Mouse (Mus musculus) heart, postnatal 0 days (tissue): ENCODE measurements at regions not wholly inside any gene's neighbourhood (a gene's known extent, or its start where the extent isn't known, plus 50 kb on each side); places are given as distances from the start of the nearest gene placed in this dataset.

ENCODE experiments used
- ATAC-seq: fragments of 200-750 bp; cut with Nextera tagmentation; 2 replicates; pipeline ENCODE4 v1.8.0; 2017; ENCODE audit warnings: low read depth, moderate number of reproducible peaks, moderate library complexity; ENCODE audit not compliant: insufficient read depth
- DNase-seq: peaks from one replicate; pipeline ENCODE4 v3.0.0-alpha.2; 2016; ENCODE audit warnings: low spot score
- H3K27ac ChIP-seq: fragments of 300-500 bp; sonication (generic); 2 replicates; pipeline ENCODE4 v1.5.1; 2014; ENCODE audit warnings: low read depth, mild to moderate bottlenecking
- H3K27me3 ChIP-seq: fragments of 300-500 bp; sonication (generic); 2 replicates; pipeline ENCODE4 v1.6.1; 2014; ENCODE audit warnings: low read length, mixed read lengths; ENCODE audit not compliant: control insufficient read depth, insufficient read depth
- H3K36me3 ChIP-seq: fragments of 300-500 bp; sonication (generic); replicated peaks from 2 replicates; pipeline ENCODE4 v1.6.1; 2014; ENCODE audit warnings: low read length, mixed read lengths; ENCODE audit not compliant: control insufficient read depth, insufficient read depth
- H3K4me1 ChIP-seq: fragments of 300-500 bp; sonication (generic); 2 replicates; pipeline ENCODE4 v1.6.1; 2014; ENCODE audit warnings: antibody characterized with exemption; ENCODE audit not compliant: control insufficient read depth, insufficient read depth
- H3K4me2 ChIP-seq: fragments of 300-500 bp; sonication (generic); 2 replicates; pipeline ENCODE4 v1.6.1; 2014; ENCODE audit warnings: low read depth, mild to moderate bottlenecking, low read length, moderate library complexity
- H3K4me3 ChIP-seq: fragments of 300-500 bp; sonication (generic); 2 replicates; pipeline ENCODE4 v1.5.1; 2014; ENCODE audit warnings: low read depth, low read length
- H3K9ac ChIP-seq: fragments of 300-500 bp; sonication (generic); replicated peaks from 2 replicates; pipeline ENCODE4 v1.6.1; 2014; ENCODE audit warnings: low read depth, low read length, mixed read lengths
- H3K9me3 ChIP-seq: fragments of 300-500 bp; sonication (generic); replicated peaks from 2 replicates; pipeline ENCODE4 v1.6.1; 2016; ENCODE audit warnings: low read length; ENCODE audit not compliant: control insufficient read depth
- CTCF ChIP-seq: IDR thresholded peaks from 2 replicates; pipeline ENCODE4 v1.5.1; 2016; ENCODE audit warnings: antibody characterized with exemption, control low read depth, low read depth
- EP300 ChIP-seq: IDR thresholded peaks from 2 replicates; pipeline ENCODE4 v1.6.1; 2016; ENCODE audit warnings: antibody characterized with exemption, low read depth
- WGBS: fragments of 180-500 bp; shearing (Covaris S2); extraction: QIAGEN DNeasy Blood & Tissue Kit; methylation state at CpG from one replicate; pipeline ENCODE4 v1.1.7; 2014; 5-methylcytosine and 5-hydroxymethylcytosine counted together

DNA sequence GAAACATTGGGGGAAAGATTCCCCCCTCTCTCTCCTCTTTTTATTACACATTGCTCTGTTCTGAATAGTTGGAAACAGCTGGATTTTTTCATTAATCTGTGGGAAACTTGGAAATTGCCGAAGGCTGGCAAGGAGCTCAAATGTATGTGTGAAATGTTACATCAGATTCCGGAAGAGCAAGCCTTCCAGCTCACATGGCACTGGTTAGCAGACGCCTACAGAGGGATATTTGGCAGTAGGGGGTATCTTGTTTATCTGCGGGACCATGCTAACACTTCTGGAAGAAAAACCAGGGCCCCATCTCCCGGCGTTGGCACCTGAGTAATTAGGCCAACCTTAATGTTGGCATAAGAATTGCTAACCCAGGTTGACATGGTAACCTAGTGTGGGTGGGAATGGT lies 183.0 kb downstream of the Enc1 start:
- H3K27ac ChIP-seq, result no peak overlapping the region
- H3K4me3 ChIP-seq, result no peak overlapping the region
- H3K4me2 ChIP-seq, result no peak overlapping the region
- H3K9me3 ChIP-seq, result no peaks in the 10 kb centered on the region
- no peaks in the 10 kb centered on the region for H3K4me1 ChIP-seq
- H3K27me3 ChIP-seq, result peaks cover 22% of the 10 kb centered on the region; the same call in 1 of the 2 replicates
- DNase-seq (no peak), ATAC-seq (no peak)
- no peak overlapping the region for H3K9ac ChIP-seq
- no peaks in the 10 kb centered on the region for H3K36me3 ChIP-seq
- 62% methylated on average over 6 of the region's 6 CpGs for WGBS
- TF ChIP-seq EP300 (no peak), CTCF (no peak)

DNA sequence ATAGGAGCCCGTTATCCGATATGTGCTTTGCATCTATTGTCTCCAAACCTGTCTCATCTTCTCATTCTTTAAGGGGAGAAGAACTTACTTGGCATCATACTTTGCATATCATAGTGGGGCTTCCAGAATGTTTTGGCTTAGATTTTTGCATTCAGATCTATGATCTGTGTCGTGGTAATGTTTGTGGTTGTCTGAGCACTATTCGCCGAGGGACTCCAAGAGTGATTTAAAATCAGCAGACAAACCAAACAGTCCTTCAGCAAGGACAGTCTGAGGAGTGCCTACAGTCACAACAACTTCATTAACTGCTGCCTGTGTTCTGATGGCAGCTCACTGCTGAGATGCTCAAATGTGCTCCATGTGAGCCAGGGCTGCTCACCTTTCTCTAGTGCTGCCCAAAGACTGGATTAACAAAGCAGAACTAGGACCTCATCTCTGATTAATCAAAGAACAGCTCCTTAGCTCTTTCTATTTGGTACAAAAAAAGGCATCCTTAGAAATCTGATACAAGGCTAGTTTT lies 182.5 kb downstream of the Enc1 start:
- TF ChIP-seq CTCF (no peak), EP300 (no peak)
- WGBS, result 80% methylated on average over 5 of the region's 5 CpGs

DNA sequence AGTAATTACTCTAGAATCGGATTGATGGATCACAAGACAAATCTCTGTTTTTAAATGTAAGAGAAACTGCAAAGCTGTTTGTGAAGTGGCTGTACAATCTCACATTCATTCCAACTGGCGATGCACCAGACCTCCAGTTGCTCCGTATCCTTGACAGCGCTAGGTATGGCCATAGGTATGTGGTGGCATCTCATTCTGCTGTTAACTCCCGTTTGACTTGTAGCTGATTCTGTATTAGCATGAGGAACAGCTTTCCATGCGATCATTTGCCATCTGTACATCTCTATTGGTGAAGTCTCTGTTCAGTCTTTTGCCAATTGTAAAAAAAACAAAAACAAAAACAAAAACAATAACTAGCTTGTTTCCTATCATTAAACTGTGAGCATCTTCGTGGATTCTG lies 182.0 kb downstream of the Enc1 start:
- no peak overlapping the region for H3K9ac ChIP-seq
- TF ChIP-seq EP300 (no peak), CTCF (no peak)
- H3K4me2 ChIP-seq, result no peak overlapping the region
- 78% methylated on average over 7 of the region's 7 CpGs for WGBS
- DNase-seq (no peak), ATAC-seq (no peak)
- no peaks in the 10 kb centered on the region for H3K9me3 ChIP-seq
- H3K4me3 ChIP-seq, result no peak overlapping the region
- no peak overlapping the region for H3K27ac ChIP-seq
- H3K27me3 ChIP-seq, result peaks cover 22% of the 10 kb centered on the region; the same call in 1 of the 2 replicates
- no peaks in the 10 kb centered on the region for H3K4me1 ChIP-seq
- no peaks in the 10 kb centered on the region for H3K36me3 ChIP-seq

More for the DNA sequence above, 182.5 kb downstream of the Enc1 start:
- DNase-seq (no peak), ATAC-seq (no peak)
- Histone ChIP-seq H3K4me1 (no peaks in the 10 kb centered on the region), H3K36me3 (no peaks in the 10 kb centered on the region), H3K27me3 (peaks cover 22% of the 10 kb centered on the region; the same call in 1 of the 2 replicates), H3K27ac (no peak overlapping the region), H3K4me2 (no peak overlapping the region), H3K9ac (no peak overlapping the region), H3K4me3 (no peak overlapping the region), H3K9me3 (no peaks in the 10 kb centered on the region)

DNA sequence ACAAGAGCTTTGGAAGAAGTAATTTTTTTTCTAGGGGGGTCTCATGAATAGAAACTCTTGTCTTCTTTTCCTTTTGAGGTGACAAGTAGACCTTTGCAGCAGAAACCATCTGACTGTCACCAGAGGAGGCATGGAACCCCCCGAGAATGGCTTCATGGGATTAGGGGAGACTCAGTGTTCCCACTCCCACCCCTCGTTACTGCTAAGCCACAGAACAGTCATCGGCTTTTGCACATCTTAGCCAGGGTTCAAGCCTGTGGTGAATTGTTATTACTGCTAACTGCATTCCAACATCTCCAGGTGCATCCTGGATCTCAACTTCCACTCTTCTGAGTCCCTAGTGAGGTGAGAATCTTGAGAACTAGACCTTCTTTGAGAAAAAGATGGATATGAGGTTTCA lies 180.9 kb downstream of the Enc1 start:
- TF ChIP-seq EP300 (no peak), CTCF (no peak)

DNA sequence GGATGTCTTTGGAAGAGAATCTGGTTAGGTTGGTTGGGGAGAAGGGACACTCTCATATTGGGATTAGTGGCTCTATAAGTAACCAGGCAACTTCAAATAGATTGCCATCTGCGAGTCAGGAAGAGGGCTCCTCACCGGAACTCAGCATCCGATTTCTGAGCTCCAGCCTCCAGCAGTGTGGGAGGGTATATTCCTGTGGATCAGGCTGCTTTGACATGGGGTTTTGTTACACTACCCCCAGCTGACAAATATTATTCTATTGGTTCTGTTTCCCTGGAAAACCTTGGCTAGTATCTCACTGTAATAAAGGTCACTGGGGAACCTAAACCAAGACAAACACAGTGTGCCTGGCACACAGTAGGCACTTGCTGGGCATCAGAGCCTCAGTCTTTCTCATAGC lies 179.9 kb downstream of the Enc1 start:
- Histone ChIP-seq H3K27me3 (peaks cover 22% of the 10 kb centered on the region; the same call in 1 of the 2 replicates), H3K27ac (no peak overlapping the region), H3K4me2 (no peak overlapping the region), H3K9me3 (no peaks in the 10 kb centered on the region), H3K9ac (no peak overlapping the region), H3K4me1 (no peaks in the 10 kb centered on the region), H3K36me3 (no peaks in the 10 kb centered on the region), H3K4me3 (no peak overlapping the region)
- no peak for TF ChIP-seq CTCF
- TF ChIP-seq EP300, result no peak
- 54% methylated on average over 3 of the region's 3 CpGs for WGBS
- ATAC-seq (no peak), DNase-seq (no peak)

More for the DNA sequence above, 180.9 kb downstream of the Enc1 start:
- WGBS, result 80% methylated on average over 3 of the region's 3 CpGs
- no peak for ATAC-seq
- Histone ChIP-seq H3K4me3 (no peak overlapping the region), H3K27ac (no peak overlapping the region), H3K9me3 (no peaks in the 10 kb centered on the region), H3K27me3 (peaks cover 22% of the 10 kb centered on the region; the same call in 1 of the 2 replicates), H3K36me3 (no peaks in the 10 kb centered on the region), H3K4me1 (no peaks in the 10 kb centered on the region), H3K4me2 (no peak overlapping the region), H3K9ac (no peak overlapping the region)
- DNase-seq, result no peak

DNA sequence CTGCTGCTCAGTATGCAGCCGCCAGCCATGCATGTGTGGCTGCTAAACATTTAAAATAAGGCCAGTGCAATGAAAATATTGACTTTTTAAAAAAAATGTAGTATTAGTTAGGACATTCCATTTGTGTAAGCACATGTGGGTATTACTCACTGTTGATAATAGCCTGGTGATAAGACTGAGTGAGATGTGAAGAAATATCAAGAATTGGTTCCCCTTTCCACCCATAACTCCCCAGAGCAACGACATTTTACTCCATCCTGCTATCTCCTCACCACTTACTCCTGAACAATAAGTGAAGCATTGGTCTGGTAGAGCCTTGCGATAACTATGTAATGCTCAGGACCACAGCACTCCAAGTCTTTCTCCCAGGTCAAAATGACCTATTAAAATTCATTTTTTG lies 178.2 kb downstream of the Enc1 start:
- ATAC-seq (no peak), DNase-seq (no peak)
- Histone ChIP-seq H3K9ac (no peak overlapping the region), H3K9me3 (no peaks in the 10 kb centered on the region), H3K27ac (no peak overlapping the region), H3K4me2 (no peak overlapping the region), H3K4me1 (no peaks in the 10 kb centered on the region), H3K4me3 (no peak overlapping the region), H3K27me3 (peaks cover 22% of the 10 kb centered on the region; the same call in 1 of the 2 replicates), H3K36me3 (no peaks in the 10 kb centered on the region)
- no peak for TF ChIP-seq CTCF
- TF ChIP-seq EP300, result no peak
- WGBS, result 63% methylated on average over 3 of the region's 3 CpGs
